Mouse (Mus musculus) heart, postnatal 10 days (tissue): ENCODE measurements around the gene Stk31. TPM values are rescaled to one million over a fixed set of nuclear protein-coding genes. Genes with fewer than 3 reads are reported as not detected.

ENCODE experiments used
- total RNA-seq, 2 experiments: library from RNA; stranded (reverse); gene quantifications; 2 replicates each; pipeline ENCODE4 v1.2.3; 2021

Stk31 gene
- total RNA-seq, 2 experiments from 2014 or later: 0.22 to 0.29 TPM

Other genes starting within 250 kb of the Stk31 start
- 1 to 10 TPM; 4.3 to 4.5 TPM for gene Igf2bp3, start 180.6 kb upstream of the Stk31 start, total RNA-seq
- 10 to 100 TPM; 28.1 to 36.9 TPM for gene Tra2a, start 131.6 kb upstream of the Stk31 start, total RNA-seq
- 1 to 10 TPM; 4.4 to 5.4 TPM for gene Ccdc126, start 76.3 kb upstream of the Stk31 start, total RNA-seq
- gene Fam221a, start 27.9 kb upstream of the Stk31 start, total RNA-seq: 1 to 10 TPM; 1.7 to 2.0 TPM